Mouse (Mus musculus): ENCODE measurements around the gene Use1.

GRCm38 (mm10) chr8:71406099-71407015 is 39.7 kb downstream of the Use1 start:
- TF ChIP-seq ZC3H11A (IDR thresholded peaks at IDR 0.05; ENCODE audit: borderline replicate concordance, low read depth, low read length) (no peak), MAFK (IDR thresholded peaks at IDR 0.05; ENCODE audit: insufficient read depth, low read depth, low read length) (no peak), CHD2 (IDR thresholded peaks at IDR 0.05; ENCODE audit: low read depth, low read length) (no peak), ZNF384 (IDR thresholded peaks at IDR 0.05; ENCODE audit: low read depth, low read length) (no peak), HCFC1 (IDR thresholded peaks at IDR 0.05; ENCODE audit: borderline replicate concordance, insufficient read depth, low read length) (0 out of 2 replicates have a peak, but pooled peaks have one; percentile 0)
